Mouse (Mus musculus): ENCODE measurements around the gene Macrod2.

Macrod2 gene

DNA sequence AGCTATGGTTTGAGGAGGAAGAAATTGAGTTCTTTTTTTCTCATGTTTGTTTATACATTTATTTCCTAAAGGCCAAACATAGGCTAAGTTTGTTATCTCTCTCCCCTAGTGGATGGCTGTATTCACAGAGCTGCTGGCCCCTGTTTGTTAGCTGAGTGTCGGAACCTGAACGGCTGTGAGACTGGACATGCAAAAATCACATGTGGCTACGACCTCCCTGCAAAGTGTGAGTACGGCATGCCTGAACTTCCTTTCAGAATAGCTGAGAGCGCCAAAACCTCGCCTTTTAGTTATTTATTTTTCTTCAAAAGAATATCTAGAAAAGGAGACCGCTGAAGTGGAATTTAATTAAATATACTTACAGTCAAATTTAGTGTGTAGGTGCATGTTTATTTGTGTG, 628.8 kb downstream of the Macrod2 start:
- DNase-seq (ENCODE audit: extremely low spot score, low read depth, low spot score), result no peak

DNA sequence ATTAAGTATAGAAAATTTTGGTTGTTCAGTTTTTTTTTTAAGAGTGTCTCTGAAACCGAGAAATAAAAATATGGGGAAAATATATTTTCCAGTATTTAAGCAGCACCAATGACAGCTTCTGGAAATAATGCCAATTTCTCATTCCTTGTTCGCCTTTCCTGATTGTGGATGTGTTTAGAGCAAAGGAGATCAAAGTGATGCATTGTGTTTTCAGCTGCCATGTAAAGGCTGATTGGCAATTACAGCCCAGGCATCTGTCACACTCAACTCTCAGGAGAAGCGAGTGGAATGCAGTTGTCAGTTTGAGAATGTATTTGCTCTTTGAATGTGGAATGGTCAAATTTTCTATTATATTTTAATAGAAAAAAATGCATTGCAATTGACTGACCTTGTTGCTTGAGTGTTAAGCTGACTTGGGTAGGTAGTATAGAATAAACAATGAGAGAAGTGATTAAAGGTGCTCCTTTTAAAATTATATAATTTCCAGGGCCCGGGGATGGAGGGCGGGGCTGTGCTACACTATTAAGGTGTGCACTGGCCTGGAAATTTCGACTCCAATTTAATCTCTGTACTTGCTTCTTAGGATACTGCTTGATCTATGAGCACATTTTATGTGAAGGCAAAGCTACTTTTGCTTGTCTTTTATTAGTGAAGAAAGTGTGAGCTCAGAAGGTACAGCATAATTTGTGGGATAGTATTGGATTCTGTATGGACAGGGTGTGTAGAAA, 629.4 kb downstream of the Macrod2 start:
- no peak for DNase-seq (ENCODE audit: extremely low spot score, low read depth, low spot score)

DNA sequence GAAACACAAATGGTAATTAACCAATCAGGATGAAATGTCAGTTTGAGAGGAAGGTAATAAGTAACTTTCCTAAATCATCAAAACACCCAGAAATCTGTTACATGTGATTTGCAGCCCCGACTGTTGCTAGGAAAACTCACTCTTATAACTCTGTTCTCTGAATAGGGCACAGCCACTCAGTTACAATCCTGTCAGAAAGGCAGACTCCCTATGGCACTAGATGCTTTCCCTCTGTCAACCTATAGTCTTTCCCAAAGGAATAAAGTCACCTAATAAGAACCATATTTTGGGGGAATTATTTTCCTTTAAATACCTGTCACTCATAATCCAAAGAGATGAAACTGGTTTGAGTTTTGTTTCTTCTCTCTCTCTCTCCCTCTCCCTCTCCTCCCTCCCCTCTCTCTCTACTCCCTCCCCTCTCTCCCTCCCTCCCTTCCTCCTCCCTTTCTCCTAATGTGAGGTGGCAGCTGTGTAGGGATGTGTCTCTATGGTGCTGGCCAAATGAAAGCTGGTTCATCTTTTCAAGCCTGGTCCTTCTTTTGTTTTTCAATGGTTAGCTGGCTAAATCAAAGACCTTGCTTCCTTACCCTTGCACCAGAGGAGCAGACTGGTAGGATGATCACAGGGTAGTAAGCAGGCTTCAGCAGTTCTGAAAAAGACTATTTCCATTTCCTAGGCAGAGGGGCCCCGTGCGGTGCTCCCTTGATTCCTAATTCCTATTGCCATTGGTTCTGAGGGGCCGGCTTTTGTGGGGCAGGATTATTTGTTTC, 661.8 kb downstream of the Macrod2 start:
- DNase-seq (ENCODE audit: extremely low spot score, low read depth, low spot score), result no peak

DNA sequence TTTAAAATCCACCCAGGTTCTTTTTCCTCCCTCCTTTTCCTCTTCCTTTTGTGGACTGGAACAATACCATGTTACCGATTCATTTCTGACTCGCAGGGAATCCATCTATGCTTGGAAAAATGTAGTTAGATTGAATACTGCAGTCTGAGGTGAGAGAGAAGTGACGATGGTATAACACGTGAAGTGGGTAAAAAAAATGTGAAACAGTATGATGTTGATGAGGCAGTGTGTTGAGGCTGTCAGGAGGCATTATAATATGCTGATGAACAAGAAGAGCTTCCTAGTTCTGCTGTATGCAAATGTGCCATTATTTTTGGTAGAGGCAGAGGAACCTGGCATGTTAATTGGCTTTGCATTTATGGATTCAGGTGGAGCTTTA, 662.3 kb downstream of the Macrod2 start:
- no peak for DNase-seq (ENCODE audit: extremely low spot score, low read depth, low spot score)

DNA sequence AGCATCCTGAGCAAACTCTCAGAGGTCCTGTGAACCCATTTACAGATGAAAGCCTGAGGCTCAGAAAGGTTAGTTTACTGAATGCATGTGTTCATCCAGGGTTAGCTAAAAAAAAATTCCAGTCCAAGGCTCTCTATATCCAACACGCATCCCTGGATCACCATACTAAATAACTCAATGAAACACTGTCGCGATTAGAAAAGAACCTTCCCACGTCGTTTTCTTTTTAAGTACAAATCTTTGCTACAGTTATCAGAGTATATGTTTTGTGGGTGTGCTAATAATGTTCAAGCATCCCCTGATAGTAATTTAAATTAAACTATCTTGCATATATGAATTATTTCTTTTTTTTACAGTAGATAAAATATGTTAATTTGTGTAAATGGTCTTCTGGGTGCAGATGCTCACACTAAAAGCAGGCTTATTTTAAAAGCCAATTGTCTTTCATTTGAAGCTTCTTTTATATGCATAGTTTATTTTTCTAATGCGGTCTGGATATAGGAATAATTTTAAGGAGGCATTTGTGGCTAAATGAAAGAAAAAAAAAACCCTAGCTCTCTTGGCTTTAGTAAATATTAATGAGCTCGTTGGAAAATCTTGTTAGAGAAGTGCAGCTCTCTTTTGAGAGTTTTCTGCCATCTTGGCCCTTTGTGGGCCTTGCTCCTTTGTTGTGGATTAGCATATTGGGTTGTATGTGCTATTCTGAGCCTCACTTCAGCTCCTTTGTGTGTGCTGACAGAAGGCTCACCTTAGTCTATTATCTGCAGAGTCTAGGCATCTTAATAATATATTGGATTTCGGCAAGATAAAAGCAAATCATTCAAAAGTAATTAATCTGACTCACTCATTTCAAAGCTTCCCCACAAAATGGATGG, 679.1 kb downstream of the Macrod2 start:
- DNase-seq (ENCODE audit: extremely low spot score, low read depth, low spot score), result no peak

DNA sequence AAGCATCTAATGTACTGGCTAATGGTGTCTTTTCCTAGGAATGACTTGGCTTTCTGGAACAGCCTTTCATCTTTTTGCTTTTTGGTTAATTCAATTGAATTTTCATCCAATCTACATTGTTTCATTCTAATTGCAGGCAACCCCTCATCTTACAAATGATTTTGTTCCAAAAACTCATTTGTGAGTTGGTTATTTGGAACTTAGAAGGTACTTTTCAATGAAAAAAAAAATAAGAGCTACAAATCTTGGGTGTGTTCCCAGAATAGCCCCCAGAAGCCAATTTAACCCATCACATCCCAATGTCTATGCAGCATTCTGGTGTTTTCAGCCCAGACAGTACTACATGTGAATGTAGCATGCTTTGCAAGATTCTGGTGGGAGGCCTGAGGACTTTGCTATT, 683.1 kb downstream of the Macrod2 start:
- no peak for DNase-seq (ENCODE audit: extremely low spot score, low read depth, low spot score)

DNA sequence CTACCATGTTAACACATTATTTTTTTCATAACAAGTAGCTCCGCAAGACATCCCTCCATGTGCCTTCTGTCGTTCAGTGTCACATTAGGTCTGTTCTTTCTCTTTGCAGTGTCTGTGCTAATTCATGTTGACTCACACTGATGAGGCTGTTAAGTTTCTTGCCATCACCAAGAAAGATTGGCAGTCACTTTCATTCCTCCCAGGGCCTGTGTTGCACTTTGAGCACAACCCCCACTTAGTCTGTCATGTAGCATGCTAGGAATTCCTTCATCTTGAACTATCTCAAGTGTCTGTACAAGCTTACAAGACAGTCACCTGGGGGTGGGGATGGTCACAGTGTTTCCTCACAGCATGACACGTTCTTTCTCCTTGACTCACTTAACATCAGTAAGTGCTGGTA, 696.2 kb downstream of the Macrod2 start:
- DNase-seq (ENCODE audit: extremely low spot score, low read depth, low spot score), result no peak

DNA sequence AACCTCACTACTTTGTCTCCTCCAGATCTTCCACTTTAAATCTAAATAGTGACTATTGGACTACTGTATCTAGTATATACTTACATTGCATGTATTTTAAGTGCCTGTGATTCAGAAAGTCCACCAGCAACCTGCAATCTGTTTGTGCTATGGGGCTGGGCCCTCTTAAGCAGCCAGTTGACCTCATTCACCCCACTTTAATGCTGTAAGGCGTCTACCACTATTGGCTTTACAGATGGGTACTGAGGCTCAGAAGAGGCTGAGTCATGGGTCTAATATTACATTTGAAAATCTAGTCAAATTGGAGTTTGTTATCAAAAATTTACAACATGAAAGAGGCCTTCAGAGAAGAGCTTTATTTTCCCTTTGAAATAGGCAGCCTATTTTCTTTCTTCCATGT, 722.5 kb downstream of the Macrod2 start:
- DNase-seq (ENCODE audit: extremely low spot score, low read depth, low spot score), result no peak

DNA sequence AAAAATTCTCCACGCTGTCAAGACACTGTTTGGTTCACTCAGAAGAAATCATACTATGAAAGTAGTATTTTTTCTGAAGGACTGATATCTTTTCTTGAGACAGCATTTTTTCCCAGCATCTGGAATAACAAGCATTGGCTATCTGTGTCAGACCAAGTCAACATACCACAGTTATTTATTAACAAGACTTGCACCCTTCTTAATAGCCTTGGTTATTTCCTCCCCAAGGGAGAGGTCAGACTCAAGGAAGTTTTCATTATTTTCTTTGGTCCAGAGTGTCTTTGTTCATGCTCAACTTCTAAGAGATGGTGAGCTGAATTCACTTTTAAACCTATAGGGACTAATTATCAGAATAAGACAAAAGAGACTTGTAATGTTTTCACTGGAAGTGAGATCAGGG, 728.8 kb downstream of the Macrod2 start:
- no peak for DNase-seq (ENCODE audit: extremely low spot score, low read depth, low spot score)

DNA sequence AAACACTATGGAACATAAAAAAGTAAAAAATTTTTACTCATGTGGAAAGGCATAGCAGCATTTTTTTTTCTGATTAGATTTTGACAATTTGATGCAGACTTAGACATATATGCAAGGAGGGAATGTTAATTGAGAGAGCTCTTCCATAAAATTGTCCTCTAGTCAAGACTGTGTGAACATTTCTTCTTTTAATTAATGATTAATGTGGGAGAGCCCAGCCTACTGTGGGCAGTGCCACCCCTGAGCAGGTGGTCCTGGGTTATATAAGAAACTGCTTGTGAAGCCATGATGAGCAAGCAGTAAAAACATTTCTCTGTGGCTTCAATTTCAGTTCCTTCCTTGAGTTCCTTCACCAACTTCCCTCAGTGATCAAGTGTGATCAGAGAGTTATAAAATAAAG, 730.5 kb downstream of the Macrod2 start:
- no peak for DNase-seq (ENCODE audit: extremely low spot score, low read depth, low spot score)

DNA sequence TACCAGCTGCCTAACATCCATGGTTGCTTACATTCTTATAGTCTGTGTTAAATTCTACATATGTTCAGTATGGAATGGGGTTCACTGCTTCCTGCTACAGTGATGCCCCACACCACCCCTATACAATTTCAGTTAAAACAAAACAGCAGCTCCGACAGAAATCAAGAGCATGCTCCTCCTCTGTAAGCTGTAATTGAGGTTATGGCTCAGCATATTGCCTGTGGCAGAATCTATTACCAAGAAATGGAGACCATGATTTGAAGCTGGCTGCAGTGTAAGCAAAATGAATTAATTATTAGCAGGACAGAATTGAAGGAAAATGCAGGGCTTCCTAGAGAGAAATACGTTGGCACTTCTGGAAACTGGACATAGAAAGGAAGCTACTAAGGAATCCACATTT, 747.2 kb downstream of the Macrod2 start:
- DNase-seq (ENCODE audit: extremely low spot score, low read depth, low spot score), result no peak

DNA sequence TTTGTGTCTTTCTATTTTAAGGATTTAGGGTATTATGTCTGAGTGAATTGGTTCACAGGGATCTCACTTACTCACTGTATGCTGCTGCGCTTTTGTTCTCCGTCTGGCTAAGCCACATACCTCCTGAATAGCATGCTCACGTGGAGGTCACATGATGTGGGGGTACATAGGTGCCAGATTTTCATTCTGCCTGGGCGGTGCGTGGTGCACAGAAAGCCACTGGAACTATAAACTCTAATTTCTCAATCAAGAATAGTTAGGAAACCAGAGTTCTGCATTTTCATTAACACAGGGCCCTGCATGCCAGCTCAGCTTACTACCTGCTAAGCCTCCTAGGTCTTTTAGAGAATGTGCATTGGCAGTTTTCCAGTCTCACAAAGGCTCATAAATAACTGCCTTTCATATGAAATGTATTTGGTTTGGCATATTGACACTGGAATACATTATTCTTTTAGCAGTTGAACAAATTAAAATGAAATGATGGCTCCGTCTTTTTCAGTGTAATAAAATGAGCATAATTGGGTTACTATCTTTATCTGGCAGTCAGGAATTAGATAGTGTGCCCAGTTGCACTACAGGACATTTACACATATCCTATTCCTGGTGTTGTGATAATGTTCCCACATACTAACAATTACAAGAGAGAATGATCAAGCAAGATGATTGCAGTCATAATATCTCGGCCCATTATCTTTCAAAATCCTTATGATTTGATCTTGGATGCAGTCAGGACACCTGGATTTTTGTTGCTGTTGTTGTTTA, 757.1 kb downstream of the Macrod2 start:
- DNase-seq (ENCODE audit: extremely low spot score, low read depth, low spot score), result no peak

DNA sequence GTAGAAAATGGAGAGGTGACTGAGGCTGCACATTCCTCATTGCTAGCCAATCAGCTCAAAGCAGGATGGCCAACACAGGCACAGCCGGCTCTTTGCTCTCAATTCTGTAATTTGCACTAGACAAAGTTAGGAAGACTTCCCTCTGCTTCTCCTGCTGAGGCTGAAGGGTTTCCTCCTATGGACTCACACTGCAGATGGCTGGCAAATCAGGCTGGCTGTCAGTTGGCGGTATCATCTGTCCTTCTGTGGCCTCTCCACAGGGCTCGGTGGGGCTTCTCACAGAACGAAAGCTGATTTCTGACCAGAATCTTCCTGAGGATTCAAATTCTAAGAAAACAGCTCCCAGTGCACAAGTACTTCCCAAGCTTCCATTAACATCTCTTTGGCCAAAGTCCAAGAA, 760.9 kb downstream of the Macrod2 start:
- DNase-seq (ENCODE audit: extremely low spot score, low read depth, low spot score), result no peak

DNA sequence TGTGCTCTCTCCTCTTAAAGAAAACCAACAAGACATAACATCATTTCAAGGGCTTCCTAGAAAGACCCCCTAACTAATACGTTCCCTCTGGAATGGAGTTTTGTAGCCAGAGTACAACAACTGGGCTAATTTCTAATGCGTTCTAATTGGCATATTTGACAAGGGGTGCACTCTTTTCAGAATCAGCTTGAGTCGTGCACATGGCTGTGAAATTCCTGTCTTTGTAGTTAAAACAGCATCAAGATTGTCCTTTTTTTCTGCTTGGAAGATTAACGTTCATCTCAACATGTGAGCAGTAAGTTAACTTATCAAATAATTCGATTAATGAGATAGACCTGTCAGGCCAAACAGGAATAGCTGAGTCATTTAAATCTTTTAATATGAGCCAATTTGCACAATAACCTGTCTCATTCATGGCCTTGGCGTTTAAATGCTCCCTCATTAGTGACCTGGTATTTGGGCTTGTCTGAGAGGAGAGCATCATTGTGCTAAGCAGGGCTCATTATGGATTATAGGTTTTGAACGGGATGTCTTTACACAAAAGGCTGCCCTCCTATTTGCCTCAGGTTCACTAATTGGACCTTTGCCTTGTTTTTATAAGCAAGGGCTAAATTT, 762.0 kb downstream of the Macrod2 start:
- DNase-seq (ENCODE audit: extremely low spot score, low read depth, low spot score), result peak; percentile 5

DNA sequence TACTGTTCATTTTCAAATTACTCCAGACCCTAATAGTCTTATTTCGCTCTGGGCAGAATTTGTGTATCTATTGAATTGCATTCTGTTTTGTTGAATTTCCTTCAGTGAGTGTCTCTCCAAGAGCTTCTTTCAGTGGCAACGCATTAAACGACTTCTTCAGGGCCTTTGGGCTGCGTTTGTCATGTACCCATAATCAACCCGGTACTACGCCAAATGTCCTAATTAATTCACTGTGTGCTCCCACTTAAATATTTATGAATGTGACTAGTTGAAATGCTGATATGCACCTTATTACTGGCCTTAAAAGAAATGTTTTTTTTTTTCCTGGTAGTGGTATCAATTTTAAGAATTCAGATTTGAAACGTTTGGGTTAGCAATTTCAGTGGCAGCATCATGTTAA, 763.1 kb downstream of the Macrod2 start:
- DNase-seq (ENCODE audit: extremely low spot score, low read depth, low spot score), result no peak

DNA sequence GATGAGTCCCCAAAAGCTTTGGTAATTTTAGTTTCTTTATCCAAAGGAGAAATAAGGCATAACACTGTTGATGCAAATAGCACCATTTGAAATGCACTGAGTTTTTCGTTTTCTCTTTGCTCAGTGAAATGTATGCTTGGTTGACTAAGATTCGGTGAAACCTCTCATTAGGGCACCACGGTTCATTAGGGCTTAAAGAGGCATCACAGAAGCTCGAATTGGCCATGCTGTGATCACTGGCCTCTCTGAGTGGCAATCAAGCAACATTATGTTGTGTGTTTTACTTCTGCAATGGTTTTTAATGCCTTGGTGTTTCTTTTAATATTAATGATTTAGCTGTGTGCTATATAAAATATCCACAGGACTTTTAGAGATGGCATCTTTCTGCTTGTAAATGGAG, 768.8 kb downstream of the Macrod2 start:
- no peak for DNase-seq (ENCODE audit: extremely low spot score, low read depth, low spot score)

DNA sequence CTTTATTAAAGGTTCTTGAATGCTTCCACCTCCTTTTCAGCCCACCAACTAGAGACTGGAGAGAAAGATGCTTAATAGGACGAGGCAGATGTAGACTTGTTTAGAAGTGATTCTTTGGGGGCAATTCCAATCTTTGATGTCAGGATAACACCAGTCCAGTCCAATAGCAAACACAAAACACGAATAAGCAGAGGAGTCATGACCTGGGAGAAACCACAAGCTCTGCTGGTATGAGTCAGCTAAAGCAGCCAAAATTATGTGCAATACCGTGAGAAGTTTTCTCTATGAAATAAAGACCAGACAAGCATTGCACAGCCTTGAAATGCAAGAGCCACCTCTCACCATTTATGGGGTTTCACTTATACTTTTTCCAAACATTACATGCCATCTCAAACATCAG, 774.5 kb downstream of the Macrod2 start:
- DNase-seq (ENCODE audit: extremely low spot score, low read depth, low spot score), result no peak

DNA sequence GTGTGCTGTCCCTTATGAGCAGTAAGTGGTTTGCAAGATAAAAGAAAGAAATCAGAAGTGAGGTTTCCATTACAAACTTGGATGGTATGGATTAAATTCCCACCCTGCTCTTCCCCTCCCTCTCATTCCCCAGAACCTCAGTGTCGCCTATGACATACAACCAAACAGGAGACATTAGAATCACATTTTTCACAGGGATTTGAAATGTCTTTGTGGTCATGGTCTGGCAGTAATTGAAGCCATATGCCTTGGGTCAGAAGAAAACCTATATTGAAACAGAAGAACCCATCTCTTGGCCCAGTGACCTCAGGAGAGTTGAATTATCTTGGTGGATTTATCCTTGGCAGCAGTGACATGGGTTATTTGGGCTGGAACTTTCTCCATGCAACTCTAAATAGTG, 778.1 kb downstream of the Macrod2 start:
- peak; percentile 16 for DNase-seq (ENCODE audit: extremely low spot score, low read depth, low spot score)

DNA sequence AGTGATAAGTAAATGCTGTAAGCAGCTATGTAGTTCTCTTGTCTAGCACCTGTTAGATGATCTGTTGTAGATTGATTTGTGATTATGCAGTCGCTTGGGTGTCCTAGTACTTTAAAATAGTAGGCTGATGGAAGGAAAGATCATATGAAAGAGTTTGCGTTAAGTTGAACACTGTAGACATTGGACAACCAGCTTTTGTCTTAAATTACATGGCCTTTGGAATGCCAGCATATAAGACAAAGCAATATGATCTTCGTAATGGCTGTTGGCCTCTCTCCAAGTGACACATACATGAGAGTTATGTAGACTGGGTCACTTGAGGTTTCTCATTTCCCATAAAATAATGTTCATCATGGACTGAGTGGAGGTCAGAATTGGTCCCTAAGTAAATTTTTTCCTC, 778.5 kb downstream of the Macrod2 start:
- no peak for DNase-seq (ENCODE audit: extremely low spot score, low read depth, low spot score)

DNA sequence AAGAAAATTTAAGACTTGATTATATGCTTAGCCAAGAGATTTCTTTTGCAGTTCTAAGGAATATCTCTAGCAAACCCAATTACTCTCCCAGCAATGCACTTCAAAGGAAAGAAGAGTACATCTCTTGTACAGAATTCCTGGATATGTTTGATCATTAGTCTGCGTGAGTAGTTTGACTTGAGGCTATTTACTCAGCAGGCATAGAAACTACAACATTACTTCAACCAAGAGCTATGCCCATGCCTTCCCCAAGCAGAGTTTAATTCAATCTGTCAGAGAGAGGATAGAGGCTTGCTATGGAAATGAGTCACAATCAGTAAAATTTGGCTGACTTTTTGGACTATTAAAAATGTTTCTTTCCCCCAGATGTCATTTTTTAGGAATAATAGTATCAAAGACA, 785.5 kb downstream of the Macrod2 start:
- DNase-seq (ENCODE audit: extremely low spot score, low read depth, low spot score), result no peak

All from hindlimb bud, embryonic 11.5 days (tissue).